Mouse (Mus musculus) MEL (cell line): ENCODE measurements around the gene Magi2. TPM values are rescaled to one million over a fixed set of nuclear protein-coding genes. Genes with fewer than 3 reads are reported as not detected.

Experiments
- DNase-seq: peaks from one replicate; pipeline ENCODE4 v3.0.0; 2011; ENCODE audit warnings: low read depth, low spot score
- H3K27ac ChIP-seq: 2 replicates; pipeline ENCODE4 v1.5.1; 2012; ENCODE audit warnings: low read depth, mild to moderate bottlenecking, control low read depth, low read length, moderate library complexity; ENCODE audit not compliant: control insufficient read depth
- H3K27me3 ChIP-seq, 2 experiments: fragments of 150-350 bp in 1 of 2; sonication (generic) in 1 of 2; 2 replicates each; pipeline ENCODE4 v1.6.1; 2012; ENCODE audit warnings: low read length in 2 of 2, mild to moderate bottlenecking in 2 of 2, improper control_type of control experiment in 1 of 2, moderate library complexity in 1 of 2; ENCODE audit not compliant: insufficient read depth in 2 of 2, control insufficient read depth in 1 of 2
- H3K36me3 ChIP-seq, 2 experiments: 2 replicates each; pipeline ENCODE4 v1.6.1; 2012 to 2014; ENCODE audit warnings: low read length in 2 of 2, improper control_type of control experiment in 1 of 2, inconsistent platforms in 1 of 2, mild to moderate bottlenecking in 1 of 2; ENCODE audit not compliant: insufficient read depth in 2 of 2, control insufficient read depth in 1 of 2
- H3K4me1 ChIP-seq, 2 experiments: fragments of 150-350 bp in 1 of 2; sonication (generic) in 1 of 2; 2 replicates each; pipeline ENCODE4 v1.6.1; 2012; ENCODE audit warnings: low read length in 2 of 2, improper control_type of control experiment in 1 of 2, mild to moderate bottlenecking in 1 of 2; ENCODE audit not compliant: insufficient read depth in 2 of 2, control insufficient read depth in 1 of 2
- H3K4me3 ChIP-seq, 2 experiments: fragments of 150-350 bp in 1 of 2; sonication (generic) in 1 of 2; 2 replicates each; pipeline ENCODE4 v1.5.1; 2012; ENCODE audit warnings: low read depth in 2 of 2, low read length in 2 of 2, mild to moderate bottlenecking in 2 of 2, moderate library complexity in 2 of 2, control low read depth in 1 of 2, improper control_type of control experiment in 1 of 2; ENCODE audit not compliant: control insufficient read depth in 1 of 2, insufficient read depth in 1 of 2
- H3K79me2 ChIP-seq: 2 replicates; pipeline ENCODE4 v1.6.1; 2012; ENCODE audit warnings: mild to moderate bottlenecking, low read length, moderate library complexity; ENCODE audit not compliant: control insufficient read depth, poor library complexity, insufficient read depth
- H3K9ac ChIP-seq: 2 replicates; pipeline ENCODE4 v1.6.1; 2012; ENCODE audit warnings: low read depth, mild to moderate bottlenecking, control low read depth, low read length, moderate library complexity; ENCODE audit not compliant: control insufficient read depth, poor library complexity, severe bottlenecking
- H3K9me3 ChIP-seq: fragments of 150-350 bp; sonication (generic); replicated peaks from 2 replicates; pipeline ENCODE4 v1.6.1; 2012; ENCODE audit warnings: mild to moderate bottlenecking, low read length, improper control_type of control experiment, moderate library complexity; ENCODE audit not compliant: insufficient read depth
- CHD2 ChIP-seq: IDR thresholded peaks from 2 replicates; pipeline ENCODE4 v1.6.1; 2011; ENCODE audit warnings: low read length, improper control_type of control experiment
- E2F4 ChIP-seq: IDR thresholded peaks from 2 replicates; pipeline ENCODE4 v1.6.1; 2011; ENCODE audit warnings: low read depth, low read length, improper control_type of control experiment, borderline replicate concordance
- MAFK ChIP-seq: IDR thresholded peaks from 2 replicates; pipeline ENCODE4 v1.6.1; 2011; ENCODE audit warnings: low read depth, mild to moderate bottlenecking, low read length, improper control_type of control experiment, borderline replicate concordance
- MAX ChIP-seq: IDR thresholded peaks from 2 replicates; pipeline ENCODE4 v1.6.1; 2011; ENCODE audit warnings: low read length, improper control_type of control experiment
- MYB ChIP-seq: IDR thresholded peaks from 2 replicates; pipeline ENCODE4 v1.6.1; 2011; ENCODE audit warnings: mild to moderate bottlenecking, low read depth, low read length, improper control_type of control experiment
- MYC ChIP-seq: IDR thresholded peaks from 2 replicates; pipeline ENCODE4 v1.6.1; 2011; ENCODE audit warnings: low read depth, mild to moderate bottlenecking, low read length, improper control_type of control experiment, moderate library complexity
- NELFE ChIP-seq: IDR thresholded peaks from 2 replicates; pipeline ENCODE4 v1.6.1; 2011; ENCODE audit warnings: low read depth, low read length, improper control_type of control experiment
- NRF1 ChIP-seq: IDR thresholded peaks from 2 replicates; pipeline ENCODE4 v1.6.1; 2014; ENCODE audit warnings: low read depth, mild to moderate bottlenecking, inconsistent platforms, low read length, improper control_type of control experiment, moderate library complexity; ENCODE audit not compliant: poor library complexity, insufficient read depth, severe bottlenecking
- POLR2AphosphoS2 ChIP-seq: IDR thresholded peaks from 2 replicates; pipeline ENCODE4 v1.6.1; 2011; ENCODE audit warnings: low read length, improper control_type of control experiment
- POLR2AphosphoS5 ChIP-seq: IDR thresholded peaks from 2 replicates; pipeline ENCODE4 v1.6.1; 2012; ENCODE audit warnings: low read depth, borderline replicate concordance, mild to moderate bottlenecking, inconsistent platforms, low read length, moderate library complexity, mixed read lengths
- RAD21 ChIP-seq: IDR thresholded peaks from 2 replicates; pipeline ENCODE4 v1.6.1; 2011; ENCODE audit warnings: mild to moderate bottlenecking, low read depth, low read length, improper control_type of control experiment
- SIN3A ChIP-seq: IDR thresholded peaks from 2 replicates; pipeline ENCODE4 v1.6.1; 2012; ENCODE audit warnings: low read length, improper control_type of control experiment, inconsistent platforms
- TBP ChIP-seq: IDR thresholded peaks from 2 replicates; pipeline ENCODE4 v1.8.0; 2011; ENCODE audit warnings: low read depth, low read length, improper control_type of control experiment
- TCF12 ChIP-seq: IDR thresholded peaks from 2 replicates; pipeline ENCODE4 v1.6.1; 2014; ENCODE audit warnings: low read depth, mild to moderate bottlenecking, inconsistent platforms, low read length, improper control_type of control experiment, moderate library complexity
- UBTF ChIP-seq: IDR thresholded peaks from 2 replicates; pipeline ENCODE4 v1.6.1; 2012; ENCODE audit warnings: low read depth, mild to moderate bottlenecking, inconsistent platforms, low read length, improper control_type of control experiment, moderate library complexity, borderline replicate concordance; ENCODE audit not compliant: insufficient read depth
- USF2 ChIP-seq, 2 experiments: IDR thresholded peaks; 2 replicates each; pipeline ENCODE4 v1.6.1; 2011 to 2012; ENCODE audit warnings: improper control_type of control experiment in 2 of 2, low read length in 2 of 2, borderline replicate concordance in 1 of 2, inconsistent platforms in 1 of 2, low read depth in 1 of 2, mild to moderate bottlenecking in 1 of 2; ENCODE audit not compliant: insufficient read depth in 1 of 2
- ZKSCAN1 ChIP-seq: IDR thresholded peaks from 2 replicates; pipeline ENCODE4 v1.6.1; 2012; ENCODE audit warnings: low read depth, mild to moderate bottlenecking, inconsistent platforms, low read length, improper control_type of control experiment, moderate library complexity
- polyA plus RNA-seq, 2 experiments: library from polyadenylated mRNA; stranded (reverse) in 1 of 2; unstranded in 1 of 2; fragments of >175 nt in 1 of 2; fragments of >200 nt in 1 of 2; gene quantifications; 2 replicates each; pipeline versions ENCODE4 v1.2.1 to v1.2.4; 2012; ENCODE audit warnings: low replicate concordance in 2 of 2, low read depth in 1 of 2; ENCODE audit not compliant: insufficient read length in 2 of 2, insufficient read depth in 1 of 2, missing spikeins in 1 of 2
- total RNA-seq: library from RNA; depleted of rRNA; stranded (reverse); fragments of 300-350 nt; gene quantifications from 2 replicates; pipeline ENCODE4 v1.2.3, GENCODE M21; 2012

The Magi2 gene
- total and polyA plus RNA-seq, 3 experiments = 0.46 to 0.47 TPM; not detected in 1

- H3K27me3 ChIP-seq = no peaks in the 10 kb centered on the region
- no peak overlapping the region for H3K9ac ChIP-seq
- no peaks in the 10 kb centered on the region for H3K4me1 ChIP-seq
- H3K9me3 ChIP-seq = no peaks in the 10 kb centered on the region
- no peaks in the 10 kb centered on the region for H3K36me3 ChIP-seq
- no peaks in the 10 kb centered on the region for H3K79me2 ChIP-seq
- no peak for DNase-seq
- H3K4me3 ChIP-seq = no peak overlapping the region
- TF ChIP-seq MYB = no peak
- no peak for TF ChIP-seq POLR2AphosphoS5
- no peak for TF ChIP-seq RAD21
- no peak for TF ChIP-seq USF2 (IDR thresholded peaks at IDR 0.05; ENCODE audit: borderline replicate concordance in 1 of 2, insufficient read depth in 1 of 2, low read depth in 1 of 2, low read length in 2 of 2)
- no peak for TF ChIP-seq POLR2AphosphoS2
- TF ChIP-seq NRF1 = no peak
- TF ChIP-seq NELFE = no peak
- TF ChIP-seq UBTF = no peak
- no peak for TF ChIP-seq MAFK
- no peak for TF ChIP-seq ZKSCAN1
- no peak for TF ChIP-seq TBP
- no peak for TF ChIP-seq SIN3A
- TF ChIP-seq E2F4 = no peak
- TF ChIP-seq CHD2 = no peak
- no peak for TF ChIP-seq TCF12
- TF ChIP-seq, all 39 proteins: peak for 0
- H3K27ac ChIP-seq = no peak overlapping the region
Observed at GRCm38 (mm10) chr5:19964113-19964512, 737.3 kb downstream of the Magi2 start.

GRCm38 (mm10) chr5:19972736-19973135, 745.9 kb downstream of the Magi2 start:
- no peak for DNase-seq
- H3K27ac ChIP-seq = no peak overlapping the region

GRCm38 (mm10) chr5:19973852-19974251, 747.0 kb downstream of the Magi2 start:
- no peaks in the 10 kb centered on the region for H3K4me1 ChIP-seq
- no peaks in the 10 kb centered on the region for H3K36me3 ChIP-seq
- TF ChIP-seq NELFE = no peak
- no peak for TF ChIP-seq MAX
- no peak overlapping the region for H3K9ac ChIP-seq
- H3K79me2 ChIP-seq = no peaks in the 10 kb centered on the region
- H3K27ac ChIP-seq = no peak overlapping the region
- H3K27me3 ChIP-seq = no peaks in the 10 kb centered on the region
- no peak overlapping the region for H3K4me3 ChIP-seq
- no peaks in the 10 kb centered on the region for H3K9me3 ChIP-seq
- DNase-seq = no peak

More at GRCm38 (mm10) chr5:19972736-19973135, 745.9 kb downstream of the Magi2 start:
- H3K27me3 ChIP-seq = no peaks in the 10 kb centered on the region
- TF ChIP-seq MYC = no peak
- no peaks in the 10 kb centered on the region for H3K4me1 ChIP-seq
- H3K4me3 ChIP-seq = no peak overlapping the region
- H3K79me2 ChIP-seq = no peaks in the 10 kb centered on the region
- H3K36me3 ChIP-seq = no peaks in the 10 kb centered on the region
- no peaks in the 10 kb centered on the region for H3K9me3 ChIP-seq
- H3K9ac ChIP-seq = no peak overlapping the region
